Mouse (Mus musculus): Measurements from ENCODE around the gene Laptm4a. TPM values are rescaled to one million over a fixed set of nuclear protein-coding genes. Genes with fewer than 3 reads are reported as not detected.

Laptm4a gene
- total and polyA plus RNA-seq, 2 experiments from 2014 or later = 358 to 365 TPM

GRCm38 (mm10) chr12:8912860-8913685, 8.4 kb upstream of the Laptm4a start:
- DNase-seq (ENCODE audit: low spot score) (peak; percentile 40), ATAC-seq (ENCODE audit: insufficient read depth, low read depth) (peak; percentile 68)
- Histone ChIP-seq H3K4me3 (ENCODE audit: low read depth, low read length) (no peak overlapping the region), H3K36me3 (replicated peaks; ENCODE audit: control insufficient read depth, insufficient read depth, low read length) (no peaks in the 10 kb centered on the region), H3K9me3 (replicated peaks; ENCODE audit: control insufficient read depth, low read length) (no peaks in the 10 kb centered on the region), H3K27ac (ENCODE audit: low read depth) (peak overlapping the region; percentile 76), H3K4me1 (ENCODE audit: control insufficient read depth, insufficient read depth) (peaks cover 23% of the 10 kb centered on the region), H3K4me2 (ENCODE audit: low read depth, low read length) (no peak overlapping the region), H3K27me3 (ENCODE audit: control insufficient read depth, insufficient read depth, low read length) (no peaks in the 10 kb centered on the region), H3K9ac (replicated peaks; ENCODE audit: low read depth, low read length) (no peak overlapping the region)
- 27% methylated on average over 16 of the region's 16 CpGs for WGBS
- no peak for TF ChIP-seq EP300 (IDR thresholded peaks at IDR 0.05; ENCODE audit: low read depth)
- no peak for TF ChIP-seq CTCF (IDR thresholded peaks at IDR 0.05; ENCODE audit: low read depth)

DNA sequence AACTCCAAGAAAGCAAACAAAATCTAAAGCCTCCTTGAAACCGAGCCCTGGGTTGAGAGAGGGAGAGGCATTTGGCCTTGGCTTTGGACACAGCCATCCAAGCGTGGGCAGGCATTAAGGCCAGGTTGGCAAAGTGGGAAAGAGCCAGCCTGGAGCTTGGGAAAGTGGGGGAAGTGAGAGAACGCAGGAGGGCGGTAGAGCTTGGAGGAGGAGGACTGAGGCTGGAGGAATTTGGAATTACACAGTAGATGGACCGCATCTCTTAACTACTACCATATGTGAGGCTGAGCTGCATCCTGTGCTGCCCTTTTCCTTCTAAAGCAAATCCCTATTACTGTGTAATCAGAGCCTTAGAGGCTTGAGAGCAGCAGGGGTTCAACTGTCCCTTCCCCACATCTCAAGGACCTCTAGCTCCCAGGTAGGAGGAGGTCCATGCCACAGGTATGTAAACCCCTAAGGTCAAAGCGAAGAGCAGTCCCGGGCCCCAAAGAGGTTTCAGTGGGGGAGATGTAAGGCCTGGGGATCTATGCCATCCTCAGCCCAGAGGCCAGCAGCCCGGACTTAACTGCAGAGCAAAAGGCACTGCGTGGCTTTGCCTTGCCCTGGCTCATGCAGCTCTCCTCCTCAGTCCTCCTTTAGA, 7.6 kb upstream of the Laptm4a start:
- Histone ChIP-seq H3K4me1 (ENCODE audit: control insufficient read depth, insufficient read depth) (peaks cover 23% of the 10 kb centered on the region), H3K27me3 (ENCODE audit: control insufficient read depth, insufficient read depth, low read length) (no peaks in the 10 kb centered on the region), H3K36me3 (replicated peaks; ENCODE audit: control insufficient read depth, insufficient read depth, low read length) (no peaks in the 10 kb centered on the region), H3K27ac (ENCODE audit: low read depth) (peak overlapping the region; percentile 76), H3K4me3 (ENCODE audit: low read depth, low read length) (no peak overlapping the region), H3K9me3 (replicated peaks; ENCODE audit: control insufficient read depth, low read length) (no peaks in the 10 kb centered on the region), H3K4me2 (ENCODE audit: low read depth, low read length) (no peak overlapping the region), H3K9ac (replicated peaks; ENCODE audit: low read depth, low read length) (no peak overlapping the region)
- ATAC-seq (ENCODE audit: insufficient read depth, low read depth) (0 out of 2 replicates have a peak, but pooled peaks have one; percentile 30), DNase-seq (ENCODE audit: low spot score) (no peak)
- WGBS = 71% methylated on average over 9 of the region's 9 CpGs
- TF ChIP-seq CTCF (IDR thresholded peaks at IDR 0.05; ENCODE audit: low read depth) (no peak), EP300 (IDR thresholded peaks at IDR 0.05; ENCODE audit: low read depth) (no peak)

DNA sequence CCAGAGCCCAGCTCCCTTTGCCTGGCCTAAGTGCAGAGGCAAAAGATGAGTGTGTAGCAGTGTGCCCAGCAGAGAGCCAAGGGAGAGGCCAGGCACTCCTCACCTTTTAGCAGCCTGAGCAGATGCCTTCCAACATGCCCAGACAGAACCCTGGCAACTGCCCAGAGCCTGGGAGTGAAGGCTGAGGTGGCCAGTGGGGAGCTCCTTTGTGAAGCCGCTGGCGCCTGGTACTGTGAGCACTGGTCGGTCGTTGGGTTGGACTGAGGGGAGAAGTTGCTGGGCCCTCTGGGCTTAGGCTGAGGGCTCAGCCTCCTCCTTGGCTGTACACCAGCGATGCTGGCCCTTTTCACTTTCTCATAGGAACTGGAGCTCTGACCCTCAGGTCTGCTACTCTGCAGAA, 5.1 kb upstream of the Laptm4a start:
- H3K4me3 ChIP-seq (ENCODE audit: low read depth, low read length) = no peak overlapping the region
- H3K4me1 ChIP-seq (ENCODE audit: control insufficient read depth, insufficient read depth) = peaks cover 28% of the 10 kb centered on the region
- peak overlapping the region; percentile 23; the same call in 1 of the 2 replicates for H3K27ac ChIP-seq (ENCODE audit: low read depth)
- H3K27me3 ChIP-seq (ENCODE audit: control insufficient read depth, insufficient read depth, low read length) = no peaks in the 10 kb centered on the region
- H3K36me3 ChIP-seq (replicated peaks; ENCODE audit: control insufficient read depth, insufficient read depth, low read length) = no peaks in the 10 kb centered on the region
- H3K9ac ChIP-seq (replicated peaks; ENCODE audit: low read depth, low read length) = no peak overlapping the region; the same call in 1 of the 2 replicates
- TF ChIP-seq CTCF (IDR thresholded peaks at IDR 0.05; ENCODE audit: low read depth) = no peak
- no peak for TF ChIP-seq EP300 (IDR thresholded peaks at IDR 0.05; ENCODE audit: low read depth)
- ATAC-seq (ENCODE audit: insufficient read depth, low read depth) (no peak), DNase-seq (ENCODE audit: low spot score) (peak; percentile 42)
- H3K4me2 ChIP-seq (ENCODE audit: low read depth, low read length) = no peak overlapping the region
- 32% methylated on average over 5 of the region's 5 CpGs for WGBS
- no peaks in the 10 kb centered on the region for H3K9me3 ChIP-seq (replicated peaks; ENCODE audit: control insufficient read depth, low read length)

DNA sequence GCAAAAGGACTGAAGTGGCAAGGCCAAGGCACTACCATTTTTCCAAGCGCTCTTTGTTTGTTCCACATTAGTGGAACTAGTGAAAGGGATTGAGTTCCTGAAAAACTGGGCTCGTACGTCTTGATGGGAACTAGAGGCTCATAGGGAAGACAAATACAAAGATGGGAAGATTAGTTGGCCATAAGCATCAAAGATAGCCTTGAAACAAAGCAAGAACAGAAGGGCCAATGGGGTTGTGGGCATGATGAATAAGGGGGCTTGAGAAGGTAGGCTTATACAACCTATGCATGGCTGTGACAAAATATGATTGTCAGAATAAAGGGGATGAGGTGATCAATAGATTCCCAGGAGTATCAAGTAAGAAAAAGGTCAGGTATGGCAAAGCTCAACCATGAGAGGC, 2.2 kb upstream of the Laptm4a start:
- ATAC-seq (ENCODE audit: insufficient read depth, low read depth) (no peak), DNase-seq (ENCODE audit: low spot score) (no peak)
- no peak overlapping the region for H3K4me2 ChIP-seq (ENCODE audit: low read depth, low read length)
- no peaks in the 10 kb centered on the region for H3K9me3 ChIP-seq (replicated peaks; ENCODE audit: control insufficient read depth, low read length)
- H3K27ac ChIP-seq (ENCODE audit: low read depth) = no peak overlapping the region
- TF ChIP-seq EP300 (IDR thresholded peaks at IDR 0.05; ENCODE audit: low read depth) = no peak
- no peak for TF ChIP-seq CTCF (IDR thresholded peaks at IDR 0.05; ENCODE audit: low read depth)
- no peaks in the 10 kb centered on the region for H3K27me3 ChIP-seq (ENCODE audit: control insufficient read depth, insufficient read depth, low read length)
- peaks cover 23% of the 10 kb centered on the region for H3K4me1 ChIP-seq (ENCODE audit: control insufficient read depth, insufficient read depth)
- no peak overlapping the region for H3K4me3 ChIP-seq (ENCODE audit: low read depth, low read length)
- 91% methylated on average over 3 of the region's 3 CpGs for WGBS
- H3K9ac ChIP-seq (replicated peaks; ENCODE audit: low read depth, low read length) = no peak overlapping the region
- no peaks in the 10 kb centered on the region; the same call in 1 of the 2 replicates for H3K36me3 ChIP-seq (replicated peaks; ENCODE audit: control insufficient read depth, insufficient read depth, low read length)

GRCm38 (mm10) chr12:8920996-8921393, 469 bp upstream of the Laptm4a start:
- no peaks in the 10 kb centered on the region for H3K27me3 ChIP-seq (ENCODE audit: control insufficient read depth, insufficient read depth, low read length)
- peaks cover 32% of the 10 kb centered on the region for H3K4me1 ChIP-seq (ENCODE audit: control insufficient read depth, insufficient read depth)
- H3K36me3 ChIP-seq (replicated peaks; ENCODE audit: control insufficient read depth, insufficient read depth, low read length) = peaks cover 6% of the 10 kb centered on the region; the same call in 1 of the 2 replicates
- peak overlapping the region; percentile 95 for H3K4me3 ChIP-seq (ENCODE audit: low read depth, low read length)
- 22% methylated on average over 1 of the region's 1 CpGs for WGBS
- peak; percentile 29 for DNase-seq (ENCODE audit: low spot score)
- peak overlapping the region; percentile 57 for H3K4me2 ChIP-seq (ENCODE audit: low read depth, low read length)
- H3K27ac ChIP-seq (ENCODE audit: low read depth) = peak overlapping the region; percentile 99
- no peak for ATAC-seq (ENCODE audit: insufficient read depth, low read depth)
- no peaks in the 10 kb centered on the region for H3K9me3 ChIP-seq (replicated peaks; ENCODE audit: control insufficient read depth, low read length)
- TF ChIP-seq EP300 (IDR thresholded peaks at IDR 0.05; ENCODE audit: low read depth) = no peak; the same call in 1 of the 2 replicates
- no peak for TF ChIP-seq CTCF (IDR thresholded peaks at IDR 0.05; ENCODE audit: low read depth)
- H3K9ac ChIP-seq (replicated peaks; ENCODE audit: low read depth, low read length) = no peak overlapping the region
